Mouse (Mus musculus) MEL (cell line): Measurements from ENCODE around the gene Slc25a21. TPM values are rescaled to one million over a fixed set of nuclear protein-coding genes. Genes with fewer than 3 reads are reported as not detected.

Source experiments
- DNase-seq: peaks from one replicate; pipeline ENCODE4 v3.0.0; 2011; ENCODE audit warnings: low read depth, low spot score
- H3K27ac ChIP-seq: 2 replicates; pipeline ENCODE4 v1.5.1; 2012; ENCODE audit warnings: low read depth, mild to moderate bottlenecking, control low read depth, low read length, moderate library complexity; ENCODE audit not compliant: control insufficient read depth
- H3K27me3 ChIP-seq, 2 experiments: fragments of 150-350 bp in 1 of 2; sonication (generic) in 1 of 2; 2 replicates each; pipeline ENCODE4 v1.6.1; 2012; ENCODE audit warnings: low read length in 2 of 2, mild to moderate bottlenecking in 2 of 2, improper control_type of control experiment in 1 of 2, moderate library complexity in 1 of 2; ENCODE audit not compliant: insufficient read depth in 2 of 2, control insufficient read depth in 1 of 2
- H3K36me3 ChIP-seq, 2 experiments: 2 replicates each; pipeline ENCODE4 v1.6.1; 2012 to 2014; ENCODE audit warnings: low read length in 2 of 2, improper control_type of control experiment in 1 of 2, inconsistent platforms in 1 of 2, mild to moderate bottlenecking in 1 of 2; ENCODE audit not compliant: insufficient read depth in 2 of 2, control insufficient read depth in 1 of 2
- H3K4me1 ChIP-seq, 2 experiments: fragments of 150-350 bp in 1 of 2; sonication (generic) in 1 of 2; 2 replicates each; pipeline ENCODE4 v1.6.1; 2012; ENCODE audit warnings: low read length in 2 of 2, improper control_type of control experiment in 1 of 2, mild to moderate bottlenecking in 1 of 2; ENCODE audit not compliant: insufficient read depth in 2 of 2, control insufficient read depth in 1 of 2
- H3K4me3 ChIP-seq, 2 experiments: fragments of 150-350 bp in 1 of 2; sonication (generic) in 1 of 2; 2 replicates each; pipeline ENCODE4 v1.5.1; 2012; ENCODE audit warnings: low read depth in 2 of 2, low read length in 2 of 2, mild to moderate bottlenecking in 2 of 2, moderate library complexity in 2 of 2, control low read depth in 1 of 2, improper control_type of control experiment in 1 of 2; ENCODE audit not compliant: control insufficient read depth in 1 of 2, insufficient read depth in 1 of 2
- H3K79me2 ChIP-seq: 2 replicates; pipeline ENCODE4 v1.6.1; 2012; ENCODE audit warnings: mild to moderate bottlenecking, low read length, moderate library complexity; ENCODE audit not compliant: control insufficient read depth, poor library complexity, insufficient read depth
- H3K9ac ChIP-seq: 2 replicates; pipeline ENCODE4 v1.6.1; 2012; ENCODE audit warnings: low read depth, mild to moderate bottlenecking, control low read depth, low read length, moderate library complexity; ENCODE audit not compliant: control insufficient read depth, poor library complexity, severe bottlenecking
- H3K9me3 ChIP-seq: fragments of 150-350 bp; sonication (generic); replicated peaks from 2 replicates; pipeline ENCODE4 v1.6.1; 2012; ENCODE audit warnings: mild to moderate bottlenecking, low read length, improper control_type of control experiment, moderate library complexity; ENCODE audit not compliant: insufficient read depth
- BHLHE40 ChIP-seq: IDR thresholded peaks from 2 replicates; pipeline ENCODE4 v1.6.1; 2012; ENCODE audit warnings: low read depth, mild to moderate bottlenecking, inconsistent platforms, low read length, improper control_type of control experiment, borderline replicate concordance
- CHD2 ChIP-seq: IDR thresholded peaks from 2 replicates; pipeline ENCODE4 v1.6.1; 2011; ENCODE audit warnings: low read length, improper control_type of control experiment
- CTCF ChIP-seq, 3 experiments: IDR thresholded peaks in 2 of 3; conservative IDR thresholded peaks in 1 of 3; 2 replicates each; pipeline ENCODE4 v1.5.1; 2011 to 2012; ENCODE audit warnings: low read length in 3 of 3, low read depth in 2 of 3, mild to moderate bottlenecking in 2 of 3, improper control_type of control experiment in 1 of 3, inconsistent platforms in 1 of 3, mixed read lengths in 1 of 3, moderate library complexity in 1 of 3; ENCODE audit not compliant: control insufficient read depth in 1 of 3, insufficient read depth in 1 of 3, poor library complexity in 1 of 3, severe bottlenecking in 1 of 3
- E2F4 ChIP-seq: IDR thresholded peaks from 2 replicates; pipeline ENCODE4 v1.6.1; 2011; ENCODE audit warnings: low read depth, low read length, improper control_type of control experiment, borderline replicate concordance
- EP300 ChIP-seq, 2 experiments: IDR thresholded peaks; 2 replicates each; pipeline ENCODE4 v1.6.1; 2011; ENCODE audit warnings: improper control_type of control experiment in 2 of 2, low read length in 2 of 2, low read depth in 1 of 2, mild to moderate bottlenecking in 1 of 2
- ETS1 ChIP-seq: IDR thresholded peaks from 2 replicates; pipeline ENCODE4 v1.6.1; 2012; ENCODE audit warnings: low read depth, mild to moderate bottlenecking, inconsistent platforms, low read length, improper control_type of control experiment, moderate library complexity
- GABPA ChIP-seq: IDR thresholded peaks from 2 replicates; pipeline ENCODE4 v1.6.1; 2012; ENCODE audit warnings: low read depth, mild to moderate bottlenecking, inconsistent platforms, low read length, improper control_type of control experiment, moderate library complexity
- GATA1 ChIP-seq: IDR thresholded peaks from 2 replicates; pipeline ENCODE4 v1.6.1; 2011; ENCODE audit warnings: low read depth, low read length, improper control_type of control experiment
- JUND ChIP-seq: IDR thresholded peaks from 2 replicates; pipeline ENCODE4 v1.6.1; 2011; ENCODE audit warnings: low read depth, mild to moderate bottlenecking, improper control_type of control experiment, low read length
- MXI1 ChIP-seq: IDR thresholded peaks from 2 replicates; pipeline ENCODE4 v1.6.1; 2011; ENCODE audit warnings: mild to moderate bottlenecking, low read depth, low read length, improper control_type of control experiment
- MYC ChIP-seq: IDR thresholded peaks from 2 replicates; pipeline ENCODE4 v1.6.1; 2011; ENCODE audit warnings: low read depth, mild to moderate bottlenecking, low read length, improper control_type of control experiment, moderate library complexity
- NRF1 ChIP-seq: IDR thresholded peaks from 2 replicates; pipeline ENCODE4 v1.6.1; 2014; ENCODE audit warnings: low read depth, mild to moderate bottlenecking, inconsistent platforms, low read length, improper control_type of control experiment, moderate library complexity; ENCODE audit not compliant: poor library complexity, insufficient read depth, severe bottlenecking
- POLR2A ChIP-seq, 2 experiments: IDR thresholded peaks; 2 replicates each; pipeline ENCODE4 v1.6.1; 2011 to 2012; ENCODE audit warnings: low read length in 2 of 2, mild to moderate bottlenecking in 2 of 2, control low read depth in 1 of 2, improper control_type of control experiment in 1 of 2, low read depth in 1 of 2, moderate library complexity in 1 of 2; ENCODE audit not compliant: control insufficient read depth in 1 of 2, insufficient read depth in 1 of 2, poor library complexity in 1 of 2
- POLR2AphosphoS2 ChIP-seq: IDR thresholded peaks from 2 replicates; pipeline ENCODE4 v1.6.1; 2011; ENCODE audit warnings: low read length, improper control_type of control experiment
- POLR2AphosphoS5 ChIP-seq: IDR thresholded peaks from 2 replicates; pipeline ENCODE4 v1.6.1; 2012; ENCODE audit warnings: low read depth, borderline replicate concordance, mild to moderate bottlenecking, inconsistent platforms, low read length, moderate library complexity, mixed read lengths
- RAD21 ChIP-seq: IDR thresholded peaks from 2 replicates; pipeline ENCODE4 v1.6.1; 2011; ENCODE audit warnings: mild to moderate bottlenecking, low read depth, low read length, improper control_type of control experiment
- RCOR1 ChIP-seq: IDR thresholded peaks from 2 replicates; pipeline ENCODE4 v1.6.1; 2012; ENCODE audit warnings: low read depth, mild to moderate bottlenecking, inconsistent platforms, low read length, improper control_type of control experiment
- SIN3A ChIP-seq: IDR thresholded peaks from 2 replicates; pipeline ENCODE4 v1.6.1; 2012; ENCODE audit warnings: low read length, improper control_type of control experiment, inconsistent platforms
- SMC3 ChIP-seq: IDR thresholded peaks from 2 replicates; pipeline ENCODE4 v1.6.1; 2011; ENCODE audit warnings: low read depth, low read length, improper control_type of control experiment
- USF1 ChIP-seq: IDR thresholded peaks from 2 replicates; pipeline ENCODE4 v1.6.1; 2014; ENCODE audit warnings: low read depth, mild to moderate bottlenecking, inconsistent platforms, low read length, improper control_type of control experiment, moderate library complexity
- ZC3H11A ChIP-seq: IDR thresholded peaks from 2 replicates; pipeline ENCODE4 v1.6.1; 2012; ENCODE audit warnings: low read depth, mild to moderate bottlenecking, inconsistent platforms, low read length, improper control_type of control experiment
- ZMIZ1 ChIP-seq: IDR thresholded peaks from 2 replicates; pipeline ENCODE4 v1.6.1; 2012; ENCODE audit warnings: low read depth, mild to moderate bottlenecking, inconsistent platforms, low read length, improper control_type of control experiment, moderate library complexity
- ZNF384 ChIP-seq: IDR thresholded peaks from 2 replicates; pipeline ENCODE4 v1.6.1; 2012; ENCODE audit warnings: low read depth, mild to moderate bottlenecking, inconsistent platforms, low read length, improper control_type of control experiment
- polyA plus RNA-seq, 2 experiments: library from polyadenylated mRNA; stranded (reverse) in 1 of 2; unstranded in 1 of 2; fragments of >175 nt in 1 of 2; fragments of >200 nt in 1 of 2; gene quantifications; 2 replicates each; pipeline versions ENCODE4 v1.2.1 to v1.2.4; 2012; ENCODE audit warnings: low replicate concordance in 2 of 2, low read depth in 1 of 2; ENCODE audit not compliant: insufficient read length in 2 of 2, insufficient read depth in 1 of 2, missing spikeins in 1 of 2
- total RNA-seq: library from RNA; depleted of rRNA; stranded (reverse); fragments of 300-350 nt; gene quantifications from 2 replicates; pipeline ENCODE4 v1.2.3, GENCODE M21; 2012

The Slc25a21 gene
- total and polyA plus RNA-seq, 3 experiments = 14.7 to 18.3 TPM; not detected in 1

DNA sequence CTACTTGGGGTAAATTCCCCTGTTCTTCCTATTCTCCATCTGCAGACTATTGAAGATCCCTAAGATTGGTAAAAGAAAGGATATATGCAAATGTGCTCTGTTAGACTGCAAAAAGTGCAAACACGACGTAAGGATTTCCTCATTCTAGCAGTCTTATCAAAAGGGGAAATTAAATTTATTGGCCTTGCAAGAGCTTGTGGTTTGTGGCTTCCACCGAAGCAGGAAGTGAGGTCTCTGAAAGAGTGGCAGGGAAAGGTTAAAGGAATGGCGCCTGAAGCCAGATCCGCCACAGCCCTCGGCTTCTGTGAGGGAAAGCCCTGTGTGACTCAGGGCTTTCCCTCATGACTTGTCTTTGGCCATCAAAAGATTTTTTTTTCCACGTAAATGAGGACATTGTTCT lies 519.7 kb downstream of the Slc25a21 start (continued):
- TF ChIP-seq CHD2 (no peak), ZMIZ1 (no peak)

DNA sequence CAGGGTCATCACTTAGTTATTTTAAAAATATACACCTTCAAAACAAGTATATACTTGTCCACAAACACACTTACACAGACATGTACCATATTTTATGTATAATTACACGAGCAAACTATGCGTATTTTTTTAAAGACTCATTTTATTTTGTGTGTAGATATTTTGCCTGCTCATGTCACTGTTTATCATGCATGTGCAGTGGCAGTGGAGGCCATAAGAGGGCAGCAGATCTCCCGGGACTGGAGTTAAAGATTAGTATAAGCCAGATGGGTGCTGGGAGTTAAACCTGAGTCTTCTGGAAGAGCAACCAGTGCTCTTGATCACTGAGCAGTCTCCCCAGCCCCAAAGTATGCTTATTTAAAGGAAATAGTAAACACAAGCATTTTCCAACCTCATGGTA lies 522.5 kb downstream of the Slc25a21 start:
- Histone ChIP-seq H3K9ac (no peak overlapping the region), H3K9me3 (no peaks in the 10 kb centered on the region), H3K36me3 (peaks cover 0 to 10% of the 10 kb centered on the region in 2 experiments; a peak in 2 of 4 replicates), H3K27me3 (no peaks in the 10 kb centered on the region; a peak in 2 of 4 replicates), H3K79me2 (no peaks in the 10 kb centered on the region), H3K27ac (no peak overlapping the region), H3K4me1 (peaks cover 3 to 13% of the 10 kb centered on the region in 2 experiments; a peak in 2 of 4 replicates), H3K4me3 (no peak overlapping the region)
- peak; percentile 65; the same call in 1 of the 2 replicates for TF ChIP-seq SIN3A
- TF ChIP-seq CTCF (IDR thresholded peaks at IDR 0.05 in 2 of 3, conservative IDR thresholded peaks at IDR 0.05 in 1 of 3; ENCODE audit: control insufficient read depth in 1 of 3, insufficient read depth in 1 of 3, low read depth in 2 of 3, low read length in 3 of 3, poor library complexity in 1 of 3, severe bottlenecking in 1 of 3) = peak; percentile 75 to 91 (median 81)
- no peak for TF ChIP-seq RCOR1
- no peak for TF ChIP-seq GABPA
- TF ChIP-seq MXI1 = peak; percentile 60
- peak; percentile 28; the same call in 1 of the 2 replicates for TF ChIP-seq ZNF384
- peak; percentile 86 for TF ChIP-seq ZC3H11A
- TF ChIP-seq SMC3 = peak; percentile 96
- 0 out of 2 replicates have a peak, but pooled peaks have one; percentile 17 for TF ChIP-seq BHLHE40
- TF ChIP-seq EP300 (IDR thresholded peaks at IDR 0.05; ENCODE audit: low read depth in 1 of 2, low read length in 2 of 2) = 0 out of 4 replicates have a peak, but pooled peaks of 1 of the 2 experiments have one; percentile 15
- TF ChIP-seq NRF1 = no peak
- TF ChIP-seq E2F4 = no peak
- no peak for TF ChIP-seq POLR2AphosphoS2
- no peak for TF ChIP-seq POLR2AphosphoS5
- no peak for TF ChIP-seq ZMIZ1
- TF ChIP-seq RAD21 = peak; percentile 89
- TF ChIP-seq POLR2A (IDR thresholded peaks at IDR 0.05; ENCODE audit: control insufficient read depth in 1 of 2, insufficient read depth in 1 of 2, low read depth in 1 of 2, low read length in 2 of 2, poor library complexity in 1 of 2) = no peak
- no peak for TF ChIP-seq USF1
- peak; percentile 73; the same call in 1 of the 2 replicates for TF ChIP-seq MYC
- TF ChIP-seq GATA1 = peak; percentile 49; the same call in 1 of the 2 replicates
- TF ChIP-seq CHD2 = no peak
- peak; percentile 19; the same call in 1 of the 2 replicates for TF ChIP-seq ETS1
- TF ChIP-seq JUND = no peak
- peak; percentile 82 for DNase-seq
